Mouse (Mus musculus) large intestine, adult 2 months (tissue): ENCODE results near the gene Ccdc169. TPM values are rescaled to one million over a fixed set of nuclear protein-coding genes. Genes with fewer than 3 reads are reported as not detected.
A peak's percentile ranks its signal among the peaks of the same experiment; 100 is the strongest.

Experiments used
- DNase-seq: peaks from one replicate; pipeline ENCODE4 v3.0.0-alpha.2; 2012; ENCODE audit warnings: low read depth, low spot score
- WGBS: fragments of 180-500 bp; shearing (Covaris S2); methylation state at CpG from one replicate; pipeline ENCODE4 v1.1.7; 2018; 5-methylcytosine and 5-hydroxymethylcytosine counted together
- polyA plus RNA-seq: library from polyadenylated mRNA; depleted of rRNA; stranded (reverse); fragments of >200 nt; gene quantifications from 2 replicates; pipeline ENCODE4 v1.2.3, GENCODE M21; 2012

Ccdc169 gene
- polyA plus RNA-seq, 1 experiment, result not detected

- WGBS, result 87% methylated on average over 8 of the region's 8 CpGs
- DNase-seq, result no peak
Measured at GRCm38 (mm10) chr3:55115989-55116388, 21.1 kb upstream of the Ccdc169 start.

GRCm38 (mm10) chr3:55119275-55119898, 17.8 kb upstream of the Ccdc169 start:
- 48% methylated on average over 6 of the region's 6 CpGs for WGBS

GRCm38 (mm10) chr3:55122336-55122870, 14.7 kb upstream of the Ccdc169 start:
- WGBS, result 78% methylated on average over 3 of the region's 3 CpGs

More at GRCm38 (mm10) chr3:55119275-55119898, 17.8 kb upstream of the Ccdc169 start:
- DNase-seq, result no peak

GRCm38 (mm10) chr3:55123064-55123463, 14.1 kb upstream of the Ccdc169 start:
- DNase-seq, result no peak
- WGBS, result 89% methylated on average over 4 of the region's 4 CpGs

More at GRCm38 (mm10) chr3:55122336-55122870, 14.7 kb upstream of the Ccdc169 start:
- no peak for DNase-seq

GRCm38 (mm10) chr3:55129181-55129692, 7.9 kb upstream of the Ccdc169 start:
- no peak for DNase-seq
- WGBS, result 85% methylated on average over 4 of the region's 4 CpGs

- DNase-seq, result no peak
- WGBS, result 93% methylated on average over 6 of the region's 6 CpGs
Measured at GRCm38 (mm10) chr3:55131576-55132233, 5.4 kb upstream of the Ccdc169 start.

- DNase-seq, result no peak
- WGBS, result 93% methylated on average over 12 of the region's 12 CpGs
Measured at GRCm38 (mm10) chr3:55139837-55140236, 2.7 kb downstream of the Ccdc169 start.

- no peak for DNase-seq
Measured at GRCm38 (mm10) chr3:55141401-55141800, 4.3 kb downstream of the Ccdc169 start.

GRCm38 (mm10) chr3:55144916-55145315, 7.8 kb downstream of the Ccdc169 start:
- 73% methylated on average over 4 of the region's 4 CpGs for WGBS
- DNase-seq, result no peak

More at GRCm38 (mm10) chr3:55141401-55141800, 4.3 kb downstream of the Ccdc169 start:
- WGBS, result 52% methylated on average over 2 of the region's 2 CpGs

- DNase-seq, result no peak
- WGBS, result 77% methylated on average over 6 of the region's 6 CpGs
Measured at GRCm38 (mm10) chr3:55146441-55146840, 9.3 kb downstream of the Ccdc169 start.

- no peak for DNase-seq
- WGBS, result 72% methylated on average over 2 of the region's 2 CpGs
Measured at GRCm38 (mm10) chr3:55147156-55147555, 10.0 kb downstream of the Ccdc169 start.

GRCm38 (mm10) chr3:55148091-55148490, 11.0 kb downstream of the Ccdc169 start:
- 52% methylated on average over 3 of the region's 3 CpGs for WGBS
- DNase-seq, result no peak

GRCm38 (mm10) chr3:55151656-55152433, 14.7 kb downstream of the Ccdc169 start:
- WGBS, result 38% methylated on average over 7 of the region's 7 CpGs
- DNase-seq, result peak; percentile 10

GRCm38 (mm10) chr3:55152673-55153334, 15.7 kb downstream of the Ccdc169 start:
- DNase-seq, result peak; percentile 14
- WGBS, result 67% methylated on average over 6 of the region's 6 CpGs

- 84% methylated on average over 7 of the region's 7 CpGs for WGBS
- DNase-seq, result no peak
Measured at GRCm38 (mm10) chr3:55154163-55154562, 17.0 kb downstream of the Ccdc169 start.

GRCm38 (mm10) chr3:55157413-55157812, 20.3 kb downstream of the Ccdc169 start:
- WGBS, result 60% methylated on average over 5 of the region's 5 CpGs
- DNase-seq, result no peak

GRCm38 (mm10) chr3:55161144-55161543, 24.0 kb downstream of the Ccdc169 start:
- DNase-seq, result no peak
- 43% methylated on average over 7 of the region's 7 CpGs for whole genome bisulfite sequencing

GRCm38 (mm10) chr3:55163510-55163909, 26.4 kb downstream of the Ccdc169 start:
- no peak for DNase-seq
- 54% methylated on average over 4 of the region's 4 CpGs for WGBS

GRCm38 (mm10) chr3:55172478-55172877, 35.3 kb downstream of the Ccdc169 start:
- 54% methylated on average over 3 of the region's 3 CpGs for whole genome bisulfite sequencing
- DNase-seq, result no peak
